19 mouse cellular contexts compared by ENCODE assay signal in genomic region chr7:84336580-84336886, GRCm38 (mm10).
DNase-seq lines count a peak whose midpoint lies in the region; ATAC-seq lines count a peak whose summit lies in the region.
"Had no signal": no experiment of that assay in that cellular context is flagged by ENCODE, and none has a peak within 500 bp of the region (broad histone marks: within the 10 kb centered on the region; RNA-seq: fewer than 3 reads in every experiment).

No protein-coding gene starts in this region.

- no peak overlapping the region for H3K4me2 ChIP-seq in embryonic facial prominence, embryonic 11.5 days (ENCODE audit: low read depth, low read length)
- no peak overlapping the region for H3K4me2 ChIP-seq in heart, embryonic 15.5 days
- no peak overlapping the region for H3K4me2 ChIP-seq in lung, embryonic 15.5 days
- no peak overlapping the region for H3K4me2 ChIP-seq in embryonic facial prominence, embryonic 12.5 days (replicated peaks)
- H3K4me2 ChIP-seq: liver, embryonic 15.5 days had no signal

- 50% methylated on average over 2 of the region's 2 CpGs for WGBS in embryonic facial prominence, embryonic 11.5 days
- WGBS in embryonic facial prominence, embryonic 10.5 days: 63% methylated on average over 2 of the region's 2 CpGs
- WGBS in heart, embryonic 15.5 days: 30% methylated on average over 2 of the region's 2 CpGs
- WGBS in lung, embryonic 15.5 days: 32% methylated on average over 2 of the region's 2 CpGs
- 35% methylated on average over 2 of the region's 2 CpGs for WGBS in embryonic facial prominence, embryonic 12.5 days

- no peaks in the 10 kb centered on the region for H3K36me3 ChIP-seq in embryonic facial prominence, embryonic 11.5 days (replicated peaks; ENCODE audit: control insufficient read depth, insufficient read depth, low read depth, low read length)
- H3K36me3 ChIP-seq in embryonic facial prominence, embryonic 10.5 days (replicated peaks): peaks cover 41% of the 10 kb centered on the region
- H3K36me3 ChIP-seq in heart, embryonic 15.5 days: no peaks in the 10 kb centered on the region
- no peaks in the 10 kb centered on the region for H3K36me3 ChIP-seq in lung, embryonic 15.5 days
- no peaks in the 10 kb centered on the region for H3K36me3 ChIP-seq in embryonic facial prominence, embryonic 12.5 days
- H3K36me3 ChIP-seq: liver, embryonic 15.5 days had no signal

- no peaks in the 10 kb centered on the region for H3K9me3 ChIP-seq in embryonic facial prominence, embryonic 11.5 days (replicated peaks; ENCODE audit: control insufficient read depth, low read length)
- no peaks in the 10 kb centered on the region for H3K9me3 ChIP-seq in embryonic facial prominence, embryonic 10.5 days
- no peaks in the 10 kb centered on the region for H3K9me3 ChIP-seq in heart, embryonic 15.5 days (replicated peaks)
- H3K9me3 ChIP-seq in lung, embryonic 15.5 days: no peaks in the 10 kb centered on the region
- no peaks in the 10 kb centered on the region for H3K9me3 ChIP-seq in embryonic facial prominence, embryonic 12.5 days
- H3K9me3 ChIP-seq: hindbrain, embryonic 10.5 days; liver, embryonic 15.5 days; megakaryocyte, embryonic 14.5 days had no signal

- no peak overlapping the region for H3K27ac ChIP-seq in embryonic facial prominence, embryonic 11.5 days (replicated peaks; ENCODE audit: low read depth, low read length)
- H3K27ac ChIP-seq in embryonic facial prominence, embryonic 10.5 days (replicated peaks): no peak overlapping the region
- H3K27ac ChIP-seq in heart, embryonic 15.5 days: peak overlapping the region; percentile 73
- peak overlapping the region; percentile 88 for H3K27ac ChIP-seq in lung, embryonic 15.5 days
- H3K27ac ChIP-seq in embryonic facial prominence, embryonic 12.5 days: peak overlapping the region; percentile 64
- H3K27ac ChIP-seq: hindbrain, embryonic 10.5 days; liver, embryonic 15.5 days had no signal

- no peak for DNase-seq in embryonic facial prominence, embryonic 11.5 days (ENCODE audit: low spot score)
- no peak for DNase-seq in embryonic facial prominence, embryonic 10.5 days (ENCODE audit: low spot score)
- DNase-seq in heart, adult 11 months: no peak
- DNase-seq in lung, postnatal 36 days: no peak
- DNase-seq in thymus, postnatal 14 days: no peak
- DNase-seq: adrenal gland, adult 2 months; cerebellum, adult 9-10 months; gastrocnemius, postnatal 14 days; kidney, adult 11 months; right cerebral cortex, postnatal 25 days had no signal

- no peak overlapping the region for H3K9ac ChIP-seq in embryonic facial prominence, embryonic 11.5 days (replicated peaks; ENCODE audit: low read length)
- no peak overlapping the region for H3K9ac ChIP-seq in heart, embryonic 15.5 days
- H3K9ac ChIP-seq in lung, embryonic 15.5 days: no peak overlapping the region
- H3K9ac ChIP-seq in embryonic facial prominence, embryonic 12.5 days: no peak overlapping the region
- H3K9ac ChIP-seq: liver, embryonic 15.5 days had no signal

- no peaks in the 10 kb centered on the region for H3K4me1 ChIP-seq in embryonic facial prominence, embryonic 11.5 days (ENCODE audit: control insufficient read depth, insufficient read depth, low read length)
- H3K4me1 ChIP-seq in embryonic facial prominence, embryonic 10.5 days: no peaks in the 10 kb centered on the region
- H3K4me1 ChIP-seq in heart, embryonic 15.5 days (replicated peaks): peaks cover 70% of the 10 kb centered on the region
- H3K4me1 ChIP-seq in lung, embryonic 15.5 days: peaks cover 68% of the 10 kb centered on the region
- H3K4me1 ChIP-seq in embryonic facial prominence, embryonic 12.5 days: peaks cover 23% of the 10 kb centered on the region
- H3K4me1 ChIP-seq: hindbrain, embryonic 10.5 days; liver, embryonic 15.5 days had no signal

- no peaks in the 10 kb centered on the region for H3K27me3 ChIP-seq in embryonic facial prominence, embryonic 11.5 days (ENCODE audit: control insufficient read depth, insufficient read depth, low read length)
- no peaks in the 10 kb centered on the region for H3K27me3 ChIP-seq in embryonic facial prominence, embryonic 10.5 days (replicated peaks; ENCODE audit: low read depth, poor library complexity, severe bottlenecking)
- H3K27me3 ChIP-seq in heart, embryonic 15.5 days: no peaks in the 10 kb centered on the region
- no peaks in the 10 kb centered on the region for H3K27me3 ChIP-seq in lung, embryonic 15.5 days
- no peaks in the 10 kb centered on the region for H3K27me3 ChIP-seq in embryonic facial prominence, embryonic 12.5 days
- H3K27me3 ChIP-seq: liver, embryonic 15.5 days had no signal

- 0 out of 2 replicates have a peak, but pooled peaks have one; percentile 36 for ATAC-seq in embryonic facial prominence, embryonic 11.5 days (replicated peaks; ENCODE audit: insufficient number of reproducible peaks, low FRiP score, low TSS enrichment, low read depth)
- 0 out of 2 replicates have a peak, but pooled peaks have one; percentile 29 for ATAC-seq in heart, embryonic 15.5 days (replicated peaks; ENCODE audit: insufficient number of reproducible peaks, insufficient read depth, low FRiP score, low read depth)
- peak; percentile 85 for ATAC-seq in lung, embryonic 15.5 days (ENCODE audit: borderline replicate concordance, extremely low read depth, low FRiP score, low TSS enrichment)
- peak; percentile 71; the same call in 1 of the 2 replicates for ATAC-seq in embryonic facial prominence, embryonic 12.5 days (ENCODE audit: insufficient number of reproducible peaks, insufficient read depth, low FRiP score, low TSS enrichment)
- ATAC-seq: forebrain, embryonic 14.5 days; midbrain, embryonic 16.5 days had no signal

- H3K4me3 ChIP-seq in embryonic facial prominence, embryonic 11.5 days (ENCODE audit: low read depth, low read length): no peak overlapping the region
- H3K4me3 ChIP-seq in embryonic facial prominence, embryonic 10.5 days: no peak overlapping the region
- H3K4me3 ChIP-seq in heart, embryonic 15.5 days: no peak overlapping the region
- H3K4me3 ChIP-seq in lung, embryonic 15.5 days: no peak overlapping the region
- H3K4me3 ChIP-seq in embryonic facial prominence, embryonic 12.5 days: no peak overlapping the region
- H3K4me3 ChIP-seq: erythroblast, embryonic 14.5 days; hindbrain, embryonic 10.5 days; liver, embryonic 15.5 days; megakaryocyte, embryonic 14.5 days had no signal

Comparison
In these comparisons a context has a peak if more than half of its experiments do, and no peak if none do; other contexts are left out.
1. H3K27ac ChIP-seq: peak in heart, embryonic 15.5 days (single experiment), lung, embryonic 15.5 days (single experiment) and embryonic facial prominence, embryonic 12.5 days (single experiment); none in embryonic facial prominence, embryonic 11.5 days (single experiment) and embryonic facial prominence, embryonic 10.5 days (single experiment).
2. ATAC-seq: peak in every context shown above with its lines; median percentile 85 in lung, embryonic 15.5 days; 71 in embryonic facial prominence, embryonic 12.5 days; 36 in embryonic facial prominence, embryonic 11.5 days; 29 in heart, embryonic 15.5 days.